Mouse (Mus musculus) small intestine, adult 2 months (tissue): Measurements from ENCODE around the gene Ccdc60. TPM values are rescaled to one million over a fixed set of nuclear protein-coding genes. Genes with fewer than 3 reads are reported as not detected.
"Not testable (repeated sequence)": the region's sequence is repeated elsewhere in the genome, so short reads cannot be mapped to it uniquely, and the experiment has no call there.

Experiments
- H3K27ac ChIP-seq: fragments of 200-500 bp; 2 replicates; pipeline ENCODE4 v1.5.1; 2012; ENCODE audit warnings: low read depth, low read length, control low read depth, inconsistent platforms; ENCODE audit not compliant: insufficient read depth
- H3K27me3 ChIP-seq: fragments of 200-500 bp; 2 replicates; pipeline ENCODE4 v1.6.1; 2012; ENCODE audit warnings: mild to moderate bottlenecking, moderate library complexity, low read length, inconsistent platforms; ENCODE audit not compliant: control insufficient read depth, insufficient read depth
- H3K36me3 ChIP-seq: fragments of 200-500 bp; 2 replicates; pipeline ENCODE4 v1.6.1; 2012; ENCODE audit warnings: mild to moderate bottlenecking, low read length, control low read depth, inconsistent platforms; ENCODE audit not compliant: control insufficient read depth, insufficient read depth
- H3K4me1 ChIP-seq: fragments of 200-500 bp; 2 replicates; pipeline ENCODE4 v1.6.1; 2012; ENCODE audit warnings: low read length, inconsistent platforms, mixed read lengths; ENCODE audit not compliant: control insufficient read depth, insufficient read depth, insufficient read length
- H3K4me3 ChIP-seq: fragments of 200-500 bp; 2 replicates; pipeline ENCODE4 v1.5.1; 2012; ENCODE audit warnings: low read depth, mild to moderate bottlenecking, control low read depth, inconsistent platforms, low read length, moderate library complexity
- CTCF ChIP-seq: fragments of 200-500 bp; IDR thresholded peaks from 2 replicates; pipeline ENCODE4 v1.5.1; 2012; ENCODE audit warnings: low read depth, mild to moderate bottlenecking, control low read depth, inconsistent platforms, low read length, moderate library complexity, mixed read lengths; ENCODE audit not compliant: insufficient replicate concordance, insufficient read length; ENCODE audit errors: extremely low read depth
- POLR2A ChIP-seq: fragments of 200-500 bp; IDR thresholded peaks from 2 replicates; pipeline ENCODE4 v1.6.1; 2012; ENCODE audit warnings: low read depth, mild to moderate bottlenecking, control low read depth, inconsistent platforms, low read length, moderate library complexity
- WGBS: fragments of 180-500 bp; shearing (Covaris S2); methylation state at CpG from one replicate; pipeline ENCODE4 v1.1.7; 2018; 5-methylcytosine and 5-hydroxymethylcytosine counted together
- polyA plus RNA-seq: library from polyadenylated mRNA; depleted of rRNA; stranded (reverse); fragments of >200 nt; gene quantifications from 2 replicates; pipeline ENCODE4 v1.2.3, GENCODE M21; 2012

The Ccdc60 gene
- polyA plus RNA-seq, 1 experiment, result 0.16 TPM

GRCm38 (mm10) chr5:116311636-116312035 lies 22.9 kb upstream of the Ccdc60 start:
- Histone ChIP-seq H3K4me3 (no peak overlapping the region), H3K27ac (no peak overlapping the region), H3K27me3 (no peaks in the 10 kb centered on the region), H3K36me3 (no peaks in the 10 kb centered on the region), H3K4me1 (no peaks in the 10 kb centered on the region)
- TF ChIP-seq POLR2A (no peak), CTCF (no peak)
- 94% methylated on average over 6 of the region's 6 CpGs for WGBS

DNA sequence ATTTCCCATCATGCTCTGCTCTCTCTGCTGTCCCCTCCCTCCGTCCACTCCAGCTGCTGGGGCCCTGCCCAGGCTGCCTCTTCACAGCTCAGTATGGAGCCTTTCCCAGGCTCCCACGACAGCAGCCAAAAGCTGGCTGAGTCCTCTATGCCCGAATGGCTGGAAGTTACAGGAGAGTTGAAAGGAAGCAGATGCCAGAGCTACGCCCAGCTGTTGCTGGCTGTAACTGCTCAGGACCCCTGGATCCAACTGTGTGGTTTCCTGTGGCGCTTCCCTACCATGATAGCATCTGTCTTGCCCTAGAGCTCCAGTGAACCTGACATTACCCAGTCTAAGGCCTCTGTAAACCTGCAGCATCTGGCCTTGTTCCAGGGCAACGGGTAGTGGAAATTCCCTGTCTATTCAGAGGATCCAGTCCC lies 20.6 kb upstream of the Ccdc60 start:
- WGBS, result 35% methylated on average over 6 of the region's 6 CpGs
- no peak overlapping the region for H3K4me3 ChIP-seq
- H3K36me3 ChIP-seq, result no peaks in the 10 kb centered on the region
- H3K27me3 ChIP-seq, result no peaks in the 10 kb centered on the region
- no peak for TF ChIP-seq CTCF
- TF ChIP-seq POLR2A, result no peak
- no peaks in the 10 kb centered on the region for H3K4me1 ChIP-seq
- no peak overlapping the region for H3K27ac ChIP-seq

GRCm38 (mm10) chr5:116305557-116305956 lies 16.8 kb upstream of the Ccdc60 start:
- 82% methylated on average over 4 of the region's 4 CpGs for WGBS
- Histone ChIP-seq H3K27ac (no peak overlapping the region), H3K4me1 (no peaks in the 10 kb centered on the region), H3K4me3 (no peak overlapping the region), H3K27me3 (no peaks in the 10 kb centered on the region), H3K36me3 (no peaks in the 10 kb centered on the region)
- no peak for TF ChIP-seq POLR2A
- TF ChIP-seq CTCF, result no peak

- not testable (repeated sequence) for H3K36me3 ChIP-seq, H3K27ac ChIP-seq, H3K27me3 ChIP-seq, H3K4me1 ChIP-seq, H3K4me3 ChIP-seq
These were observed 16.4 kb upstream of the Ccdc60 start for GRCm38 (mm10) chr5:116305146-116305545.

- Histone ChIP-seq H3K36me3 (no peaks in the 10 kb centered on the region), H3K27me3 (no peaks in the 10 kb centered on the region), H3K4me3 (no peak overlapping the region), H3K27ac (no peak overlapping the region), H3K4me1 (no peaks in the 10 kb centered on the region)
- TF ChIP-seq CTCF (no peak), POLR2A (no peak)
- 41% methylated on average over 9 of the region's 9 CpGs for WGBS
These were observed 12.2 kb upstream of the Ccdc60 start for GRCm38 (mm10) chr5:116300984-116301383.

DNA sequence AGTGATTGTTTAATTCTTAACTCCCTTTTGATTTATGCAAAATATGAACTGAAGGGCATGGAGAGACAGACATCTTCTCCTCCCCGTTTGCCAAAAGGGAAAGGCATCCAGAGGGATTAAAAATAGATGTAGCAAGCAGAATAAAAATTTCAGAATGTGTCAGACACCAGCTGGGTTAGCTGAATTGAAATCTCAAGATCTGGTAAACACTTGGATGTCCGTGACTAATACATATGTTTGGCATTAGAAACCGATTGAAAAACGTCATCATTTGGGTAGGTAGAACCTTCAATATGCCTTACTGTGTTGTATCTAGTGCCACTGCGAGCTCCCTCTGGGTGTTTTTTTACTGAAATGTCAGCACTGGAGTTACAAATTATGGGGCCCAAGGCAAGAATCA lies 4.7 kb upstream of the Ccdc60 start:
- TF ChIP-seq CTCF (no peak), POLR2A (no peak)
- H3K4me3 ChIP-seq, result no peak overlapping the region
- WGBS, result 81% methylated on average over 5 of the region's 5 CpGs

DNA sequence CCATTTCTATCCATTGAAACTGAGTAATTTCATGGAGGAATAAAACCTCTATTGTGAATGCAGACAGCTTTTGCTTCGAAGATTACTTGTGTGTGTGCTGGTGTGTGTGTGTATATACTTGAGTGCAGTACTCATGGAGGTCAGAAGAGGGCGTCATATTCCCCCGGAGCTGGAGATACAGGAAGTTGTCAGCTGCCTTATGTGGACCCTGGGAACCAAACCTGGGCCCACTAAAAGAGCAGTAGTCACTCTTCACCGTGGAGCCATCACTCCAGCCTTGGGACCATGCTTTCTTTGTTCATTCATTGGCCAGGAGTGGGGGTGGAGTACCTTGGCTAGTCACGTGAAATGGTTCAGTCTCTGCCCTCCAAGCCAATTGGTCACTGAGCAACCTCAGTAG lies 1.8 kb upstream of the Ccdc60 start:
- no peak for TF ChIP-seq CTCF
- no peak for TF ChIP-seq POLR2A
- H3K4me1 ChIP-seq, result no peaks in the 10 kb centered on the region
- H3K36me3 ChIP-seq, result no peaks in the 10 kb centered on the region
- WGBS, result 82% methylated on average over 5 of the region's 5 CpGs
- no peak overlapping the region for H3K27ac ChIP-seq
- H3K27me3 ChIP-seq, result no peaks in the 10 kb centered on the region
- no peak overlapping the region for H3K4me3 ChIP-seq

More for the DNA sequence above, 4.7 kb upstream of the Ccdc60 start:
- Histone ChIP-seq H3K27ac (no peak overlapping the region), H3K27me3 (no peaks in the 10 kb centered on the region), H3K36me3 (no peaks in the 10 kb centered on the region), H3K4me1 (no peaks in the 10 kb centered on the region)

DNA sequence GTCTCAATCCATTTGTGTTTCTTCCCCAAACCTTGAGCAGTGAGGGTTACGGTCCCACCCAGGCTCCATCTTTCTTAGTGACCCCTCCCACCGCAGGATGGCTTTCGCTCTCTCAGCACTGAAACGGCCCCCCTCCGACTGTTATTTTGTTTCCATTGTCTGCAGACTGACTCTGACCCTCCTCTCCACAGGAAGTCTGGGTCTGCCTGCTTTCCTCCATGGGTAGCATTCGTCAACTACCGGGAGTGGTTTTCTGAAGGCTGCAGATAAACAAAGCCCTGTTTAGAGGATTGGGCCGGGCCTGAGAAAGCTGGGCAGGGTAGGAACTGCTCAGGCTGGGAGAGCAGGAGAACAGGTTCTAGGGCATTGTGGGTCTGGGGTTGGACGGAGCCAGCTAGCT lies 1.1 kb upstream of the Ccdc60 start:
- Histone ChIP-seq H3K36me3 (no peaks in the 10 kb centered on the region), H3K27ac (no peak overlapping the region), H3K4me1 (no peaks in the 10 kb centered on the region), H3K4me3 (no peak overlapping the region), H3K27me3 (no peaks in the 10 kb centered on the region)
- TF ChIP-seq CTCF (no peak), POLR2A (no peak)
- 15% methylated on average over 9 of the region's 9 CpGs for WGBS
